Mouse (Mus musculus) kidney, embryonic 16.5 days (tissue): ENCODE data around the gene R3hcc1l. TPM values are rescaled to one million over a fixed set of nuclear protein-coding genes. Genes with fewer than 3 reads are reported as not detected.

Experiments used
- ATAC-seq: fragments of 200-750 bp; cut with Nextera tagmentation; 2 replicates; pipeline ENCODE4 v1.8.0; 2017; ENCODE audit warnings: moderate TSS enrichment; ENCODE audit not compliant: low FRiP score, low TSS enrichment
- H3K27ac ChIP-seq: fragments of 300-500 bp; sonication (generic); 2 replicates; pipeline ENCODE4 v1.5.1; 2014; ENCODE audit warnings: low read length
- H3K27me3 ChIP-seq: fragments of 300-500 bp; sonication (generic); 2 replicates; pipeline ENCODE4 v1.6.1; 2014; ENCODE audit warnings: low read length, control low read depth, mixed read lengths; ENCODE audit not compliant: insufficient read depth
- H3K36me3 ChIP-seq: fragments of 300-500 bp; sonication (generic); 2 replicates; pipeline ENCODE4 v1.6.1; 2014; ENCODE audit warnings: low read length, control low read depth, mixed read lengths; ENCODE audit not compliant: insufficient read depth
- H3K4me1 ChIP-seq: fragments of 300-500 bp; sonication (generic); 2 replicates; pipeline ENCODE4 v1.6.1; 2014; ENCODE audit warnings: low read length, control low read depth, mixed read lengths; ENCODE audit not compliant: insufficient read depth
- H3K4me2 ChIP-seq: fragments of 300-500 bp; sonication (generic); replicated peaks from 2 replicates; pipeline ENCODE4 v1.6.1; 2014; ENCODE audit warnings: low read depth, low read length
- H3K4me3 ChIP-seq: fragments of 300-500 bp; sonication (generic); 2 replicates; pipeline ENCODE4 v1.5.1; 2014; ENCODE audit warnings: mild to moderate bottlenecking, low read length
- H3K9ac ChIP-seq: fragments of 300-500 bp; sonication (generic); replicated peaks from 2 replicates; pipeline ENCODE4 v1.6.1; 2014; ENCODE audit warnings: low read length
- H3K9me3 ChIP-seq: fragments of 300-500 bp; sonication (generic); 2 replicates; pipeline ENCODE4 v1.6.1; 2016; ENCODE audit warnings: low read length, control low read depth
- WGBS: fragments of 180-500 bp; shearing (Covaris S2); extraction: QIAGEN DNeasy Blood & Tissue Kit; methylation state at CpG from one replicate; pipeline ENCODE4 v1.1.7; 2014; 5-methylcytosine and 5-hydroxymethylcytosine counted together
- polyA plus RNA-seq: library from polyadenylated mRNA; unstranded; fragments of >200 nt; fragmentation: Nextera tagmentation; extraction: Ambion mirVana; gene quantifications from 2 replicates; pipeline ENCODE4 v1.2.1, GENCODE M21; 2015

R3hcc1l gene
- polyA plus RNA-seq, 1 experiment from 2014 or later = 19.2 TPM

DNA sequence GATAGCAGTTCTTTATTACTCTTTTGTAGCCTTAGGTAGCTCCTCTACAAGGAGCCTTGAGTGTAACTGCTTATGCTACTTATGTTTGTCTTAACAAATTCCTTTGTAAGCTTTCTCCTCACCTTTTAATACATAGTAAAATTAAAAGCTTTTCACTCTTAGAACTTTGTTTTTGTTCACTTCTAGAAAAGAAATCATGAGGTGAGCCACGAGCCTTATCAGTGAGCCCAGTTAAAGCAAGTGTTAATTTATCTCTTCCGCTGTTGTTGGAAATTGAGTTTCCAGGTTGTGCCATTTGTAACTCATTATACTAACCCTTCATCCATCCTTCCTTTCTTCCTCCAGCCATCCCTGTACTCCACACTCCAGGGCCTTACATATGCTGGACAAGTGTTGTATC, 56.8 kb downstream of the R3hcc1l start:
- Histone ChIP-seq H3K4me2 (no peak overlapping the region), H3K4me3 (no peak overlapping the region), H3K4me1 (no peaks in the 10 kb centered on the region), H3K36me3 (no peaks in the 10 kb centered on the region), H3K9me3 (no peaks in the 10 kb centered on the region), H3K27me3 (no peaks in the 10 kb centered on the region), H3K9ac (no peak overlapping the region), H3K27ac (no peak overlapping the region)
- WGBS = 87% methylated on average over 2 of the region's 2 CpGs
- no peak for ATAC-seq

DNA sequence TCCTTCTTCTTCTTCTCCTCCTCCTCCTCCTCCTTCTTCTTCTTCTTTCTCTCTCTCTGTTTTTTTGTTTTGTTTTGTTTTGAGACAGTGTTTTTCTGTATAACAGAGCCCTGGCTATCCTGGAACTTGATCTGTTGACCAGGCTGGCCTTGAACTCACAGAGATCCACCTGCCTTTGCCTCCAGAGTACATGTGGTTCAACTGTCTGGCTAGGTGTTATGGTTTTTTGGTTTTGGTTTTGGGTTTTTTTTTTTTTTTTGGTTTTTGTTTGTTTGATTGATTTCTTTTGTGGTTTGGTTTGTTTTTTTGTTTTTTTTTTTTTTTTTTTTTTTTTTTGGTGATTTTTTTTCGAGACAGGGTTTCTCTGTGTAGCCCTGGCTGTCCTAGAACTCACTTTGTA, 58.3 kb downstream of the R3hcc1l start:
- H3K4me1 ChIP-seq = no peaks in the 10 kb centered on the region
- H3K27me3 ChIP-seq = no peaks in the 10 kb centered on the region
- H3K9ac ChIP-seq = no peak overlapping the region
- 73% methylated on average over 1 of the region's 1 CpGs for WGBS
- ATAC-seq = no peak
- no peaks in the 10 kb centered on the region for H3K36me3 ChIP-seq
- no peaks in the 10 kb centered on the region for H3K9me3 ChIP-seq
- H3K27ac ChIP-seq = no peak overlapping the region
- no peak overlapping the region for H3K4me3 ChIP-seq
- H3K4me2 ChIP-seq = no peak overlapping the region

GRCm38 (mm10) chr19:42578631-42579030, 60.1 kb downstream of the R3hcc1l start:
- Histone ChIP-seq H3K36me3 (0 out of 2 replicates have a peak, but pooled peaks cover under 1% of the 10 kb centered on the region), H3K27ac (no peak overlapping the region), H3K4me1 (no peaks in the 10 kb centered on the region), H3K4me3 (no peak overlapping the region), H3K27me3 (no peaks in the 10 kb centered on the region), H3K9ac (no peak overlapping the region), H3K9me3 (no peaks in the 10 kb centered on the region), H3K4me2 (no peak overlapping the region)
- ATAC-seq = no peak
- WGBS = 79% methylated on average over 4 of the region's 4 CpGs

- H3K27ac ChIP-seq = no peak overlapping the region
- H3K4me3 ChIP-seq = no peak overlapping the region
- 46% methylated on average over 4 of the region's 4 CpGs for WGBS
- H3K36me3 ChIP-seq = peaks cover 10% of the 10 kb centered on the region
- no peak overlapping the region for H3K9ac ChIP-seq
- ATAC-seq = no peak
- no peak overlapping the region for H3K4me2 ChIP-seq
- H3K4me1 ChIP-seq = no peaks in the 10 kb centered on the region
- no peaks in the 10 kb centered on the region for H3K27me3 ChIP-seq
- no peaks in the 10 kb centered on the region for H3K9me3 ChIP-seq
These were observed 62.1 kb downstream of the R3hcc1l start for GRCm38 (mm10) chr19:42580701-42581100.

DNA sequence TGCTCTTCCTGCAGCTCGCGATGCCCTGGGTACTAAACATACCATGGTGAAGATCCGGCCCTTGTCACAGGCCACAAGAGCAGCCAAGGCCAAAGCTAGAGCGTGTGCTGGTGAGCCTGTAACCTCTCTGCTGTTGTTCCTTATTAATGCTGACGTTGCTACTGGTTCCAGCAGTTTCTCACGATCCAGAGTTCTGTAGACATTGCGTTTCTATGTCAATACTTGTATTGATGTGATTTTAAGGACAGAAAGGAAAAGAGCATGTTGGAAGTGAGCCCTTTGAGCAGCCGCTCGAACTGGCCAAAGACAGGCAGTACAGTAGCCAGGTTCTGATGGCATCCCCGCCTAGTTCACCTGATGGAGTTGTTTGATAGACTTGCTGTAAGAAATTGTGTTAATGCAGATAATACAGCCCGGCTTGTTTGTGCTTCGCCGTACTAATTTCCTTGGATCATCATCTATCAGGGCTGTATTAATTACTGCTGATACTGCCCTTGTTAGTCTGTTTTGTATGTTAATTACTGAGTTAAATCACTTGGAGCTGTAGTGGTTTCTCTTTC, 64.3 kb downstream of the R3hcc1l start:
- Histone ChIP-seq H3K4me3 (no peak overlapping the region), H3K4me1 (no peaks in the 10 kb centered on the region), H3K9me3 (no peaks in the 10 kb centered on the region), H3K9ac (no peak overlapping the region), H3K36me3 (peaks cover 10% of the 10 kb centered on the region), H3K27ac (no peak overlapping the region), H3K4me2 (no peak overlapping the region), H3K27me3 (no peaks in the 10 kb centered on the region)
- no peak for ATAC-seq
- WGBS = 93% methylated on average over 13 of the region's 13 CpGs

DNA sequence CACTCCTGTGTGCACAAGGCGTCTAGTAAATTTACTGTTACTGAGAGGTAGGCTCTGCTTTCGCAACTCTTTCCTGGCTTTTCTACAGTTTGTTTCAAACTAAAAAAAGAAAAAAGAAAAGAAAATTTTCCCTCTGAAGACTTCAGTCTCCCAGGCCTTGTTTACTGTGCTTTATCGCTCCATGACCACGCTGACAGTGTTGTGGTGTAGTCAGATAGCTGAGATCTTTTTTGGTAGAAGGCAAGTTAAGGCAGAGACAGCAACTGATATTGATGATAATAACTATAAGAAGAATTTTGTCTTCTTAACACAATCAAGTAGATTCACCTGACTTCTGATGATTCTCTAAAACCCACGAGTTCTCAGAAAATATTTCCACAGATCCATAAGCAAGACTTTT, 65.1 kb downstream of the R3hcc1l start:
- WGBS = 93% methylated on average over 5 of the region's 5 CpGs
- ATAC-seq = no peak
- Histone ChIP-seq H3K27ac (no peak overlapping the region), H3K27me3 (no peaks in the 10 kb centered on the region), H3K4me3 (no peak overlapping the region), H3K4me2 (no peak overlapping the region), H3K9ac (no peak overlapping the region), H3K36me3 (peaks cover 10% of the 10 kb centered on the region), H3K4me1 (no peaks in the 10 kb centered on the region), H3K9me3 (no peaks in the 10 kb centered on the region)

DNA sequence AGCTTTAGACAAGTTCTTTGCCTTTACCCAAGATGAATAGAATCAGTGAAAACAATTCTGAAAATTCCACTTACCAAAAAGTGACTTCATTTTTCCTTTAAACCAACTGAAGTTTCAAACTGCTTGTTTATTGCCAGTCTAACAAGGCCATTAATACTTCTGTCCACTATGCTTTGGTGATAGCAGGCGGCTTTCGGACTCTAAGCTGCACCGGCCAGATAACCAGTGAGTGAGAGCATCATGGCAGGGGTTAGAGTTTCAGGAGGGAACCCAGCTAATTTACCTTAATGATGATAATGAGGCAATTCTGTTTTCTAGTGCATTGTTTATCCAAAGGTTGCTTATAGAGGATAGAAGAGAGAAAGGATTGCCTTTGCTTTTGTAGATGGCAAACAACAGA, 65.6 kb downstream of the R3hcc1l start:
- H3K4me3 ChIP-seq = no peak overlapping the region
- no peaks in the 10 kb centered on the region for H3K9me3 ChIP-seq
- H3K27ac ChIP-seq = no peak overlapping the region
- H3K4me1 ChIP-seq = no peaks in the 10 kb centered on the region
- H3K9ac ChIP-seq = no peak overlapping the region
- H3K36me3 ChIP-seq = peaks cover 10% of the 10 kb centered on the region
- no peak overlapping the region for H3K4me2 ChIP-seq
- WGBS = 87% methylated on average over 3 of the region's 3 CpGs
- H3K27me3 ChIP-seq = no peaks in the 10 kb centered on the region
- ATAC-seq = no peak

GRCm38 (mm10) chr19:42587704-42588103, 69.1 kb downstream of the R3hcc1l start:
- Histone ChIP-seq H3K4me1 (no peaks in the 10 kb centered on the region), H3K9me3 (no peaks in the 10 kb centered on the region), H3K9ac (no peak overlapping the region), H3K36me3 (peaks cover 14% of the 10 kb centered on the region), H3K4me3 (no peak overlapping the region), H3K4me2 (no peak overlapping the region), H3K27ac (no peak overlapping the region), H3K27me3 (no peaks in the 10 kb centered on the region)
- no peak for ATAC-seq
- WGBS = 71% methylated on average over 2 of the region's 2 CpGs

DNA sequence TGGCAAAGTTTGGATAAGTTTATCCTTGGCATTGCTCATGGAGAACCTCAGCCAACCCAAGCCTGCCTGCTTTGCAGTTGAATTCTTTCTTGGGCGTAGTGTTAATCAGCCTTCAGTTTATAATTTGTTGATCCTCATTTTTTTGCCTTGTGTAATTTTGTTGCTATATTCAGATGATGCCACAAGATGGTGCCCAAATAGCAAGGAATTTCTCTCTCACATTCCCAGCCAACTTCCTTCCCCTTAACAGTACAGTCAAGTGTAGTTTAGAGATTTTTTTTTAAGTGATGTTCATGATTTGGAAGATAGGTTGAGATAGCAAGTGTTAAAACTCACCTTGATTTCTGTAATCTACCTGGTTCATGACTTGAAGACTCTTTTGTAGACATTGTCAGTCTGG, 70.7 kb downstream of the R3hcc1l start:
- 61% methylated on average over 1 of the region's 1 CpGs for WGBS
- Histone ChIP-seq H3K27ac (no peak overlapping the region), H3K27me3 (no peaks in the 10 kb centered on the region), H3K4me1 (no peaks in the 10 kb centered on the region), H3K9ac (no peak overlapping the region), H3K36me3 (peaks cover 12% of the 10 kb centered on the region), H3K4me3 (no peak overlapping the region), H3K9me3 (no peaks in the 10 kb centered on the region), H3K4me2 (no peak overlapping the region)
- no peak for ATAC-seq

DNA sequence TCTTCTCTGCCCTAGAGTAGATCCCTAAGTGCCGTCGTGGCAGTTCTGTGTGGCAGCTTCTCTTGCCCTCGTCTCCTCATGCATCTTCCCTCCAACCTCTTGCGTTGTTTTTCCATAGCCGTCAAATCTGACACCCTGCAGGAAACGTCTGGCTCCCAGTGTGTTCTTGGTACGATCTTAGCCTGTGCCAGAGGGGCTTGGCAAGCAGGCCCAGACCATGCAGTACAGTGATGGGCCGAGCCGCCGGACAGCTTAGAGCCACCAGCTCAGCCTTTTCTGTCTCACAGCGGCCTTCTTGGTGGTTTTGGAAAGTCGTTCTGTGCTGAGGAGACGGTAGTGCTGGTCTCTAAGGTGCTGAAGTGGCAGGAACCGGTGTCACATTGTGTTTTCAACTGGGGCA, 73.0 kb downstream of the R3hcc1l start:
- no peaks in the 10 kb centered on the region for H3K4me1 ChIP-seq
- H3K9ac ChIP-seq = no peak overlapping the region
- no peaks in the 10 kb centered on the region for H3K27me3 ChIP-seq
- 58% methylated on average over 14 of the region's 14 CpGs for WGBS
- H3K9me3 ChIP-seq = no peaks in the 10 kb centered on the region
- ATAC-seq = no peak
- H3K27ac ChIP-seq = no peak overlapping the region
- no peak overlapping the region for H3K4me3 ChIP-seq
- no peak overlapping the region for H3K4me2 ChIP-seq
- H3K36me3 ChIP-seq = peaks cover 8% of the 10 kb centered on the region; the same call in 1 of the 2 replicates
